Mouse (Mus musculus) embryonic facial prominence, embryonic 13.5 days (tissue): ENCODE results near the gene Sart1. TPM values are rescaled to one million over a fixed set of nuclear protein-coding genes. Genes with fewer than 3 reads are reported as not detected.
A peak's percentile ranks its signal among the peaks of the same experiment; 100 is the strongest.

Experiments used
- ATAC-seq: fragments of 200-750 bp; cut with Nextera tagmentation; 2 replicates; pipeline ENCODE4 v1.8.0; 2017; ENCODE audit warnings: low read depth; ENCODE audit not compliant: insufficient number of reproducible peaks, insufficient read depth, low FRiP score, low TSS enrichment
- H3K27ac ChIP-seq: fragments of 300-500 bp; sonication (generic); 2 replicates; pipeline ENCODE4 v1.5.1; 2015; ENCODE audit warnings: moderate library complexity, mild to moderate bottlenecking, inconsistent platforms
- H3K27me3 ChIP-seq: fragments of 300-500 bp; sonication (generic); 2 replicates; pipeline ENCODE4 v1.6.1; 2015; ENCODE audit warnings: mild to moderate bottlenecking, inconsistent platforms
- H3K36me3 ChIP-seq: fragments of 300-500 bp; sonication (generic); 2 replicates; pipeline ENCODE4 v1.6.1; 2015; ENCODE audit warnings: mild to moderate bottlenecking, inconsistent platforms
- H3K4me1 ChIP-seq: fragments of 300-500 bp; sonication (generic); 2 replicates; pipeline ENCODE4 v1.6.1; 2015; ENCODE audit warnings: inconsistent platforms
- H3K4me2 ChIP-seq: fragments of 300-500 bp; sonication (generic); 2 replicates; pipeline ENCODE4 v1.6.1; 2015; ENCODE audit warnings: moderate library complexity, mild to moderate bottlenecking, inconsistent platforms
- H3K4me3 ChIP-seq: fragments of 300-500 bp; sonication (generic); 2 replicates; pipeline ENCODE4 v1.5.1; 2015; ENCODE audit warnings: mild to moderate bottlenecking, inconsistent platforms
- H3K9ac ChIP-seq: fragments of 300-500 bp; sonication (generic); 2 replicates; pipeline ENCODE4 v1.6.1; 2015; ENCODE audit warnings: mild to moderate bottlenecking, inconsistent platforms
- H3K9me3 ChIP-seq: fragments of 300-500 bp; sonication (generic); 2 replicates; pipeline ENCODE4 v1.6.1; 2016; ENCODE audit warnings: inconsistent platforms
- WGBS: fragments of 180-500 bp; shearing (Covaris S2); methylation state at CpG from one replicate; pipeline ENCODE4 v1.1.7; 2015; ENCODE audit warnings: mixed read lengths; 5-methylcytosine and 5-hydroxymethylcytosine counted together
- polyA plus RNA-seq: library from polyadenylated mRNA; unstranded; fragments of >200 nt; fragmentation: Nextera tagmentation; extraction: Ambion mirVana; gene quantifications from 2 replicates; pipeline ENCODE4 v1.2.1, GENCODE M21; 2015

The Sart1 gene
- polyA plus RNA-seq, 1 experiment from 2014 or later = 87.7 TPM

DNA sequence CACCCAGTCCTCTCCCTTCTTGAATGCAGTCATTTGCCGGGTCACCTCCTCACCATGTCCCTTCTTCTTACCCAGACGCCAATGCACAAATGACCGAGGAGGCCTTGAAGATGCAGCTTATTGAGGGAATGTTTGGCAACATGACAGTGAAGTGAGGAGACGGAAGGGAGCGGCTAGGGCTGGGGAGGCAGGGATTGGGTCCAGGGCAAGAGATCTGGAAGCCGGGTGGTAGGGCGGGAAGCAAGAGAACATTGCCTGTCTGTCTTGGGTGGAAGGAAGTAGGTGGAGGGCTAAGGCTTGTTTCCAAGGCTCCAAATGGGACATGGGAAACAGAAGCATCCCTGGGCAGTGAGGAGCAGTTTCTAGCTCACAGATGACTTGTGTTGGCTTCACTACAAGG, 47.1 kb downstream of the Sart1 start:
- no peaks in the 10 kb centered on the region for H3K27me3 ChIP-seq
- no peak for ATAC-seq
- H3K36me3 ChIP-seq = no peaks in the 10 kb centered on the region
- H3K4me1 ChIP-seq = no peaks in the 10 kb centered on the region
- 89% methylated on average over 7 of the region's 7 CpGs for WGBS
- no peak overlapping the region for H3K27ac ChIP-seq
- H3K9me3 ChIP-seq = no peaks in the 10 kb centered on the region
- no peak overlapping the region for H3K4me3 ChIP-seq
- H3K4me2 ChIP-seq = no peak overlapping the region
- no peak overlapping the region for H3K9ac ChIP-seq

DNA sequence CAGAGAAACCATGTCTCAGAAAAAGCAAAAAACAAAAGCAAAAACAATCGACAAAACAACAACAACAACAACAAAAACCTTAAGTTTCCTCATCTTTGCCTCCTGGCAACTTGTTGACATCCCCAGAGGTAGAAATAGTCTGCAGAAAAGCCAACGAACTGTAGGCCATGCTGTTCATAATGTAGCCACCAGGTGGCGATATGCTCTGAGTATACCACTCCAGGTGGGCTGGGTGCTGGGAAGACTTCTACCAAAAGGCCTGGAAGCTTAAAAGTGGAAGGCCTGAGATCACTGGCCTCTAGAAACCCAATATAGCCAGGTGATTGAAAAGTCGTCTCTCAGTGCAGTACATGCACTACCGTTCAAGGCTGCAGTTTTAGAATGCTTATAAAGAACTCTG, 50.5 kb downstream of the Sart1 start:
- Histone ChIP-seq H3K4me2 (no peak overlapping the region), H3K27me3 (no peaks in the 10 kb centered on the region), H3K4me1 (no peaks in the 10 kb centered on the region), H3K9me3 (no peaks in the 10 kb centered on the region), H3K27ac (no peak overlapping the region), H3K36me3 (no peaks in the 10 kb centered on the region), H3K4me3 (no peak overlapping the region), H3K9ac (no peak overlapping the region)
- 19% methylated on average over 5 of the region's 5 CpGs for WGBS
- no peak for ATAC-seq

DNA sequence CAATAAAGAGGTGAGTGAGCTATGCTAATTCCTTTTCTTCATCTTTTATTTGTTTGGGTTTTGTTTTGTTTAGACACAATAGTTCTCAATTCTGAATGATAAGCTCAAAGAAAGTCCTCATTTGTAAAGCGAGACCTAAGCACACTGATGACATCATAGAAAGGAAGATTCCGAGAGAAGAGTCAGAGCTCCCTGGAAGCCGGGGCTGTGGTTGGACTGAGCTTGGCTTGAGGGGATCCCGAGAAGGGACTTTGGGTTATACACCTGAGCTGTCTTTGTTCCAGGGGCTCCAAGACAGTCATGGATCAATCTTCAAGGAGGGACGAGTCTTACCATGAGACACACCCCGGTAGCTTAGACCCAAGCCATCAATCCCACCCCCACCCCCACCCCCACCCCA, 53.1 kb downstream of the Sart1 start, which contains the start of gene Catsper1:
TSS of gene Catsper1 (plus strand) at position 301 of the 400 bp plus-strand sequence.
- Histone ChIP-seq H3K4me2 (no peak within 1 kb of the TSS), H3K4me3 (no peak within 1 kb of the TSS), H3K9ac (no peak within 1 kb of the TSS), H3K4me1 (no peaks in the 10 kb centered on the region), H3K27ac (no peak within 1 kb of the TSS), H3K9me3 (no peaks in the 10 kb centered on the region), H3K27me3 (no peaks in the 10 kb centered on the region), H3K36me3 (no peaks in the 10 kb centered on the region)
- WGBS = 96% methylated on average over 6 of the region's 6 CpGs
- ATAC-seq = no peak

GRCm38 (mm10) chr19:5334741-5335140, 53.8 kb downstream of the Sart1 start:
- no peak for ATAC-seq

DNA sequence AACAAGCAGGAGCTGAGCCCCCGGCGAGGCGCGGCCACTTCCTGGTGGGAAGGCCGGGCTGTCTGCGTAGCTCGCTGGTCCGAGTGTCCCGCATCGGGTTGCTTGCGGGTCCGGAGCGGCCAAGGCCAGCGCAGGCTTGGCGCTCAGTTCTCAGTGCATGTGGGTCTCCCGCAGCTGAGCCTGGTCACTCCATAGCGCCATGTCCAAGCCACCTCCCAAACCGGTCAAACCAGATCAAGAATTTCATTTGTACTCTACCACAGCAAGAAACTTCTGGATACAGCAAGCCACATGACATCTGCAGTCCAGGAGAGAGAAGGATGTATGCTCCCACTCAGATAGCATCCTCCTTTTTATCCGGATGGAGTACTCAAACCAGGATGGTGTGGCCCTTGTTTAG, 60.5 kb downstream of the Sart1 start:
- H3K27me3 ChIP-seq = no peaks in the 10 kb centered on the region
- H3K4me1 ChIP-seq = no peaks in the 10 kb centered on the region
- no peaks in the 10 kb centered on the region for H3K36me3 ChIP-seq
- no peak for ATAC-seq
- H3K27ac ChIP-seq = no peak overlapping the region
- 63% methylated on average over 19 of the region's 19 CpGs for WGBS
- no peak overlapping the region for H3K4me3 ChIP-seq
- peak overlapping the region; percentile 49; the same call in 1 of the 2 replicates for H3K9ac ChIP-seq
- no peak overlapping the region for H3K4me2 ChIP-seq
- no peaks in the 10 kb centered on the region for H3K9me3 ChIP-seq

More at GRCm38 (mm10) chr19:5334741-5335140, 53.8 kb downstream of the Sart1 start:
- WGBS = 61% methylated on average over 5 of the region's 5 CpGs
- Histone ChIP-seq H3K4me1 (no peaks in the 10 kb centered on the region), H3K27me3 (no peaks in the 10 kb centered on the region), H3K4me3 (no peak overlapping the region), H3K9me3 (no peaks in the 10 kb centered on the region), H3K36me3 (no peaks in the 10 kb centered on the region), H3K9ac (no peak overlapping the region), H3K4me2 (no peak overlapping the region), H3K27ac (no peak overlapping the region)

Other genes starting within 250 kb of the Sart1 start
- 28.7 and 29.8 TPM in 2 replicates for gene Pacs1, start 115.6 kb downstream of the Sart1 start, polyA plus RNA-seq
- gene Sf3b2, start 93.2 kb downstream of the Sart1 start, polyA plus RNA-seq = 404 and 414 TPM in 2 replicates
- 7.4 and 8.9 TPM in 2 replicates for gene Gal3st3, start 90.4 kb downstream of the Sart1 start, polyA plus RNA-seq
- not detected in 2 replicates for gene Catsper1, start 53.0 kb downstream of the Sart1 start, polyA plus RNA-seq
- gene Cst6, start 39.1 kb downstream of the Sart1 start, polyA plus RNA-seq = 3.6 and 3.7 TPM in 2 replicates
- 57.6 and 61.8 TPM in 2 replicates for gene Eif1ad, start 22.0 kb downstream of the Sart1 start, polyA plus RNA-seq
- gene Banf1, start 21.5 kb downstream of the Sart1 start, polyA plus RNA-seq = 423 and 434 TPM in 2 replicates
- gene Tsga10ip, start 13.8 kb upstream of the Sart1 start, polyA plus RNA-seq = not detected in 2 replicates
- 278 and 306 TPM in 2 replicates for gene Drap1, start 36.3 kb upstream of the Sart1 start, polyA plus RNA-seq
- 67.3 and 67.7 TPM in 2 replicates for gene AI837181, start 36.4 kb upstream of the Sart1 start, polyA plus RNA-seq
- gene Fosl1, start 58.8 kb upstream of the Sart1 start, polyA plus RNA-seq = not detected in 2 replicates
- 6.8 TPM in 2 replicates for gene Ccdc85b, start 69.2 kb upstream of the Sart1 start, polyA plus RNA-seq
- 138 and 144 TPM in 2 replicates for gene Fibp, start 71.9 kb upstream of the Sart1 start, polyA plus RNA-seq
- gene Ctsw, start 79.8 kb upstream of the Sart1 start, polyA plus RNA-seq = 1.6 and 2.4 TPM in 2 replicates
- 200 and 207 TPM in 2 replicates for gene Efemp2, start 85.3 kb upstream of the Sart1 start, polyA plus RNA-seq
- 42.5 and 43.7 TPM in 2 replicates for gene Mus81, start 99.7 kb upstream of the Sart1 start, polyA plus RNA-seq
- 2,535 and 2,700 TPM in 2 replicates for gene Cfl1, start 101.8 kb upstream of the Sart1 start, polyA plus RNA-seq
- not detected in 2 replicates for gene 1700020D05Rik, start 115.1 kb upstream of the Sart1 start, polyA plus RNA-seq
- gene Snx32, start 121.8 kb upstream of the Sart1 start, polyA plus RNA-seq = 9.7 and 11.7 TPM in 2 replicates
- 5.8 and 6.4 TPM in 2 replicates for gene Ovol1, start 171.9 kb upstream of the Sart1 start, polyA plus RNA-seq
- 3.1 and 3.3 TPM in 2 replicates for gene Ap5b1, start 179.3 kb upstream of the Sart1 start, polyA plus RNA-seq
- gene Rnaseh2c, start 213.2 kb upstream of the Sart1 start, polyA plus RNA-seq = 136 and 162 TPM in 2 replicates
- 55.8 and 60.0 TPM in 2 replicates for gene Kat5, start 221.5 kb upstream of the Sart1 start, polyA plus RNA-seq
- 47.4 and 53.0 TPM in 2 replicates for gene Rela, start 248.8 kb upstream of the Sart1 start, polyA plus RNA-seq